Mouse (Mus musculus) C2C12 (cell line): ENCODE data around the gene Cadps2.

Experiments
- CTCF ChIP-seq: IDR thresholded peaks from one replicate; pipeline ENCODE4 v1.5.1; 2011; ENCODE audit not compliant: control insufficient read depth, insufficient read depth, insufficient read length
- USF1 ChIP-seq: IDR thresholded peaks from one replicate; pipeline ENCODE4 v1.6.1; 2011; ENCODE audit warnings: low read depth, mild to moderate bottlenecking, control low read depth, moderate library complexity

GRCm38 (mm10) chr6:23457748-23458147 lies 381.5 kb downstream of the Cadps2 start:
- TF ChIP-seq CTCF (no peak), USF1 (no peak)
